Mouse (Mus musculus): ENCODE results near the gene Atxn1.

Gene Atxn1

DNA sequence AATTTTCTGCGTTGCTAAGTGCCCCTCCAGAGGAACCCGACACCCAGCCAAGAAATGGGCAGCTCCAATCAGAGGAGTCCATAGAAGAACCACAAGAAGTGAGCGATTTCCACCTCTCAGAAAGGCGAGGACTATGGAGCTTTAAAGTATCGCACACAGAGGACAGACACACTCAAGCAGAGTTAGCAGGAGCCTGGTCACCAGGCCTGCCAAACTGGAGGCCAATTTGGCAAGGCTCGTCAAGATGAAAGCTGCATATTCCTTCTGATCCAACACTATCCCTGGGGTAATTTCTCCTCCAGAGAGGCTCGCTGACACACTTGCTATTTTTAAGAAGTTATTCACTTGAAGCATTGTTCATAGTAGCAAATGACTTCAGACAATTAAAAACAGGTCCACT, 202.5 kb downstream of the Atxn1 start:
- DNase-seq: no peak

DNA sequence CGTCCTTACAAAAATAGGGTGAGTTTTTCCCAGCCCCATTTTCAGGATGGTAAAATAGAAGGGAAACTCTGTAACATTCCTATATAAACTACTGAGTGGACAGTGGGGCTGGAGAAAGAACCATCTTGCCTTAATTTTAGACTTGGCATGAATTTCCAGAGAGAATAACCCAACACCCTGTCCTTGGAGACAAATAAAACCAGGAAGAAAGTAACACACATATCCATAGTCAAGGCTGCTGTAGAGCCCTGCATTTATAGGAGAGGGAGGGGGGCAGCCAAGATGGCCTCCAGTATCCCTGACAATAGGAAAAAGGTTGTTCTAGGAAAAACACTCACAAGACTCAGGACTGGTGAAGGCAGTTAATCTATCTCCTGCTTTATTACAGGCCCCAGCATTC, 210.3 kb downstream of the Atxn1 start:
- DNase-seq: no peak

DNA sequence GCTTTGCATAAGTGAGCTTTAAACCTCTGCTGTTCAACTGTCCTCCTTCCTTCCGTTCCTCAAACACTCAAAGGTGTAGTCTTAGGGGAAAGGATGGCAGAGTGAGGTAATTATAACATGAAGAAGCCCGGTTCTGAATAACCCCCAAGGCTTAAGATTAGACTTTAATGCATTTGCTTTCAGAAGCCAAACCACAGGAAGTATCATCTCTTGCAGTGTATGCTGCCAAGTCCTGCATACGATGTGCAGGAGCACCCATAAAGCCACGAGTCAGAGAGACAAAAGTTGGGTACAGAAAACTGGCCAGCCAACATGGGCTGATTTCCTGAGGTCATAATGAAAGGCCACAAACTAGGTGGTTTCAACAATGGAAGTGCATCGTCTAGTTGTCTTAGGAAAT, 212.3 kb downstream of the Atxn1 start:
- no peak for DNase-seq

DNA sequence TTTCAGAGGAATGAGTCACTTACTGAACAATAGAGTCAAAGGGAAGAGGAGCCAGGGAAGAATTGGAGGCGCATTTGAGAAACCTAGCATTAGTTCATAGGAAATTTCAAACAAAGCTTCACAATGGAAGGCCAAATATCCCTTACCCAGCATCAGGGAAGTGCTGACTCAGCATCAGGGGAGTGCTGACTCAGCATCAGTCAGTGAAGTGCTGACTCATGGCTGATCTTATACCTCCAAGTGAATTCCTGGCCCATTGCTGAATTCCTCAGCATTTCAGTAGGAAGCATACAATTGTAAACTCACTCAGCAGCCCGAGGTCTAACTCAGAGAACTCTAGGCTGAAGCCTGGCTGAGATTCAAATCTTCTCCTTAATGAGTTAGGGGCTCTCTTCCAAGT, 213.6 kb downstream of the Atxn1 start:
- DNase-seq: no peak

DNA sequence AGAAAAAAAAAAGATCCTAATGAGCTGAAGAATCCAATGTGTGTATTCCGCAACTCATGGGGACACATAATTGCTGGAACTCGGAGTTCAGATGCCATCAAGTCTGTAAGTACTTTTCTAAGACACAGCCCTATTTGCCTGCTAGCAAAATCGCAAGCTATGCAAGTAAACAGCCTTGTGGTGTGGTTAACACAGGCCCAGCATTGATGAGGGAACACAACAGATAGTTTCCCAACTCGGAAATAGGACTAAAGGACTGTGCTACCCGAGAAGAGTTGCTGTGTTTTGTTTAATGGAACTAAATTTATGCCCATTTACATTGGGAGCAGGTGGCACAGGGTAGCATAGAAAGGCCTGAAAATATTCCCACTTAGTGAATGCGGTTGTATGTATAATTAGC, 214.2 kb downstream of the Atxn1 start:
- no peak for DNase-seq

DNA sequence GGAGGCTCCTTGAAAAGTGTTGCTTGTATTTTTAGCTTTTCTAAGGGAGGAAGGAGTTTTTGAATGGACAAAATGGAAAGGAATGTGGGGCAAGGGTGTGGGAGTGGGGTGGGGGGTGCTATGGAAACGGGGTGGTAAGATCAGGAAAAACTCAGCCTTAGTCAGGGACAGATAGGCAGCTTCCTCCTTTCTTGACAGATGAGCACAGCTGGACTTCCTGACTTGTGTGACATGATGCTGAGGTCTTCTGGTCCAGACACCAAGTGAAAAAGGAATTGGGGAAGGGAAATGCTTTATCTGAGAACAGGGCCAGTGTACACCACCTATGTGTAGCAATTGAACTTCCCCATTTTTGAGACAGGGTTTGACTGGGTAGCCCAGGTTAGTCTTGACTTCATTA, 214.9 kb downstream of the Atxn1 start:
- DNase-seq: peak; percentile 54

DNA sequence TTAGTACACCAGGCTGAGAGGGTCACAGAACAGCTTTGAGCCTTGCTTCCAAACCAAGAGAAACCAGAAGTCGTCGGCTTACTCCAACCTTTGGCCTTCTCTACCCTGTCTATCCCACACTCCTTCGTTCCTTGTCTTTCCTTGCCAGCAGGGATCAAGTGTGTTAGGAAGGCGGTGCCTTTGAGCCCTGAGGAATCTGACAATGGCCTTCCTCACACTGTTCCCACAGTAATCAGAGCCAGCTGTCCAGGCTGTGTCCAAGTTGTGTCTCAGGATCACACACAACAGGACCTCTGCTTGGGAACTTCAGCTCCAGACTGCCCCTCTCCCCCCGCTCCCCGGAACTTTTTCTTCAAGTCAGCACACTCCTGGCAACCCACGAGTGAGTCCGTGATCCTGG, 215.6 kb downstream of the Atxn1 start:
- peak; percentile 49 for DNase-seq

DNA sequence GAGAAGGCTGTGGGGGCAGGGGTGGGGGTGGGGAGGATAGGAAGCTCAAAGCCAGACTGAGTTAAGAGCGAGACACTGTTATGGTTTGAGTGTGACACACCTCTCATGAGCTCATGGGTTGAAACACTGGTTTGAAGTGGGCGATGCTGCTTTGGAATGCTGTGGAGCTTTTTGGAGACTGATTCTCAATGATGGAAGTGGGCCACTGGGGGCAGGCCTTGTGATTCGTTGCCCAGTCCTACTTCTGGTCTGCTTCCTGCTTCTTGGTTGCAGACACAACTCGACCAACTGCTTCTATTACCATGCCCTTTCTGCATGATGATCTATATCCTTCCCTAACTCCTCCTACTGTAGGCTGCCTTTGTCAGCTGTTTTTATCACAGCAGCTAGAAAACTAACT, 216.1 kb downstream of the Atxn1 start:
- DNase-seq: no peak

DNA sequence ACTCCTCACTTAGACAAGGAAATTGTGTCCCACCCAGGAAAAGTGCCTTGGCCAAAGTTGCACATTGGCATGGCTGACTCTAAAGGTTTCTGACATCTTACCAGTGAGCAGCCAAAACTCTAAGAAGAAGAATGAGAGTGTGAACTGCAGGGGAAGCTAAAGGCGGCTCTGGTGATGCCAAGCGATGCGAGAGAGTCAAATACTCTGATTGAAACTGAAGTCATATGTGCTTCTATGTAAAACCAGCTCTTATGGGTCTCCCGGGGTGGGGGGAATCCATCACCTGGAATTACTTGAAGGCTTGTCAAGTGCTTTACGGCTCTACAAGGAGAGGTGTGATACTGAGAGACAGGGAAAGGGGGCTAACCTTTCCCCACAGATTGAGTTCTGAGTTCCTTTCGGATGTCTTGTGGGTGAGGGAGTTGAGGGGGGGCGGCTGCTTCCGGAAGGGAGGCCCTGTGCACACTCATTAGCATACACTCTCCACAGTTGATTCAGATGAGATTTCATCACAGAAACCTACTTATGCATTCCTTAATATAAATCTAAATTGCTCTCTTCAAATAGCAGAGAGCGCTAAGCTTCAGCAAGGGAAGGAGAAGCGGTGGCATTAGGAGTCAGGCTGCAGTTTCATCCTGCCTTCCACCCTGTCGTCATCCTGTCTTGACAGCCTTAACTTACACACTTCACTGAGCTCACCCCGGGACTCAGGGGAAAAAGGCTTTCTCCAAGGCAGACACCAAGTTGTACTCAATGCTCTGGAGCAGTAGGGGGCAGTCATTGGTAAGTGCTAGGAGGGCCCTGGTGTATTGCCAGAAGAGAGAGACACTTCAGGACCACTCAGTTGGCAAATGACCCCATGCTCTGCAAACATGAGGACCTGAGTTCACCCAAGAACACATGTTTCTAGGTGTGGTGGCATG, 218.7 kb downstream of the Atxn1 start:
- peak; percentile 18 for DNase-seq

DNA sequence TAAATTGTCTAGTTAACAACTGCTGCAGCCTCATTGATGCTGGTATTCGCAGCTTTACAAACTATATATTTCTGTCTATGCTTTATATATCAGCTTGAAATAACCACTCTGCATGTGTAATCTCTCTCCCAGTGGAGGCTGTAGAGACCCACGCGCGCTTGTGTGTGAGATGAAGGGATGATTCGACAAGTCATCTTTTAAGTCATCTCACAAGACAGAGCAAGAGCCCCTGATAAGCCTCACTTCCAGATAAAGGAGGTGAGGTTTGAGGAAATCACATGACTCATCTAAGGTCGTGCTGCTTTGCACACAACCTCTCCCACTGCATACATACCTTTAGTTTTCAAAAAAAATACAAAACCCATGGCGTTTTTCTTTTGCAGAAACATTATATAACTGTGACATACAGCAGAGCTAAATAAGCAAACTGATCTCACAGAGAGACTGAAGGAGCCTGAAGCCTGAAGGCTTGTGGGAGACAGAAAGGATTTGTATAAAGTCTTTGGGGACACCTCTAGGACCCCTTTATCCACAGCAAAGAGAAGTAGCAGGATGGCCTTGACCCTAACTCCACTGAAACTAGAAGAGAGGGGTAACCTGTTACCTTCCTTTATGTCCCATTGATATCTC, 219.9 kb downstream of the Atxn1 start:
- no peak for DNase-seq

DNA sequence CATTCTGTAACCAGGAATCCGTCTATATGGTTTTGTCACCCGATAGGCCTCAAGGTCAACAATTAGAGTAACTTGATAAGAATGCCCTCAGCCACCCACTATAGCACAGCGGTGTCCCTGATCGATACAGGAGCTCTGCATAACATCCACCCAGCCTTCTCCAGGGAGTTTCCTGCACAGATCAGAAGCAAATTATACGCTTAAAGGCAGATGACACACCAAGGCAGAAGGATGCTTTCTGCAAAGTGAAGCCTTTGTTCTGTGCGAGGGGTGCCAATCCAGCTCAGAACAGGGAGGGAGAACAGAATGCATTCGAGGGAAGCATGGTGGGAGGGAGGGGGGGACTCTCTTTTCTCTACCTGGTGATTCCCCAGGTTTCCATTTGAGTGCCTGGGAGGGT, 221.0 kb downstream of the Atxn1 start:
- DNase-seq: no peak

DNA sequence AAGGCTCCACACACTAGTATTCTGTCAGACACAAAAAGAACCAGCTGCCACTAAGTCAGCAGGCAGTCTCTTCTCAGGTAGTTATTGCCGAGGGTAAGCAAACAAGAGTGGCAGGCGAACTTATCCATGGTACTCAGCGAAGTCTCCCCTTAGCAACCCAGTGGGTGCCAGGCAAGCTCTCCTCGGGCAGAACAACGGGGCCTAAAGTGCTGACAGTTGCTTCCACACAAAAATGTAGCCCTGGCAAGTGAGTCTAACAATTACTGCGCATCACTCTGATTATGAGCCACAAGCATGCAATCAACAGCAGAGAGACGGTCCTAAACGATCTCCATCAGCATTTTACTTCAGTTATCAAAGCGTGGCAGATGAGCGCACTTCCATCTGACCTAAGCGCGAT, 224.4 kb downstream of the Atxn1 start:
- DNase-seq: no peak

DNA sequence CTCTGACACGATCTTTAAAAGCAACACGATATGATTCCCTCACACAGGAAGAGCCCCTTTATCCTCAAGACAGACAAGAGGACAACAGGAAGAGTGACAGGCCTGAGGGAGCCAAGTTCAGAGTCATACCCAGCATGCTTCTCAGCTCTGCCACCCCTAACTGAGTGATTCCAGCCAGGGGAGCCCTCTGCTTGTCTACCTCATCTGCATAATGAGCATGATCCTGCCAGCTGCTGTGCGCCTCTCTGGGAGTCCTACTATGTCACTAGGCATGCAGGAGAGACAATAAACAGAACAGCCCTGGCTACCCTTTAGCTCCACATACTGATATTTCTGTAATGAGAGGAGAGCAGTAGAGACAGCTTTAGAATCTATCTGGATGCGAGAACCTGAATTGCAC, 228.6 kb downstream of the Atxn1 start:
- no peak for DNase-seq

DNA sequence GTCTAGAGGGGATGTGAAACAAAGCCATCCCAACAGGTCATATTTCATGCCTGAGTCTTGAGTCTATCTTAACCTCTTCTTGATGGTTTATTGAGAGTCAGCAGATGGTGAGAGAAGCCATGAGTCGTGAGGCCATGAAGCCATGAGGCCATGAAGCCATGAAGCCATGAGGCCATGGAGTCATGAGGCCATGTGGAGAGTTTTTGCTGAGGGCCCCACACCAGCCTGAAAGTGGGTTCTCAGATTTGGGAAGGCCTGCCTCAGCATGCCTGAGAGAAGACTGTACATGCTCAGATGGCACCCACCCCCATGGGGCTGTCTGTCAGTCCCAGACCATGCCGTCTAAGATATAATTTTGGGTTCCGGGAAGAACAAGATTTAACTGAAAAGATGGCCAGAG, 229.0 kb downstream of the Atxn1 start:
- DNase-seq: no peak

DNA sequence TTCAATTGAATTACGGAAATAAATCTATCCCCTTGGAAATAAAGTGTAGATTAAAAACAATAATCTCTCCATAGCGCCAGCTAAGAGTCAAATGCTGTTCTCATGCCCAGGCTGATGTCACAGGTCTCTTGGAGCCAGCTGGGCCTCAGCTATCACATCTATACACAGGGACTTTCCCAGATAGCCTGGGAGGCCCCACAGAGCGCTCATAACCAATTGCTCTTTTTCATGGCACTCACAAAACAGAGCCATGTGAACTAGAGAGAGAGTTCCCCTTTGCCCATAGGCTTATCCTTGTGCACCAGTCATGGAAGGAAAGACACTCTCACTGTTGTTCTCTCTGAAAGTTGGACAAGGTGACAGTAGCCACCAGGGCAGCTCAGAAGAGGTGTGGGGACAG, 230.3 kb downstream of the Atxn1 start:
- DNase-seq: no peak

DNA sequence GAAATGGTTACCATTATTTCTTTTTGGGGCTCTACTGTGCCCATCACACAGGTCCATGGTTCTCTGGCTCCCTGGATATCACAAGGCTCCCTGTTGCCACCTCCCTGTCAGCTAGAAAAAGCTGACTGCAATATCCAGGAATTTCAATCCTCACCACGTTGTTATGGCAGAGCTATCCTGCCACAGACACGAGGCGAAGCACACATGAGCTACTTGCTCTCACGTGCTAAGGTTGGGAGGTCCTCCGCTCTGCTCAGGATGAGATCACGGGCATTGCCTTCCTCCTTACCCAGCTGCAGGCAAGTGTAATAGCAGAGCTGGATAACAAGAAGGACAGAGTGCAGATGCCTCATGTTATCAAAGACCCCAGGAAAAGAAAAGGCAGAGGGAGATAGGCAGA, 232.2 kb downstream of the Atxn1 start:
- no peak for DNase-seq

DNA sequence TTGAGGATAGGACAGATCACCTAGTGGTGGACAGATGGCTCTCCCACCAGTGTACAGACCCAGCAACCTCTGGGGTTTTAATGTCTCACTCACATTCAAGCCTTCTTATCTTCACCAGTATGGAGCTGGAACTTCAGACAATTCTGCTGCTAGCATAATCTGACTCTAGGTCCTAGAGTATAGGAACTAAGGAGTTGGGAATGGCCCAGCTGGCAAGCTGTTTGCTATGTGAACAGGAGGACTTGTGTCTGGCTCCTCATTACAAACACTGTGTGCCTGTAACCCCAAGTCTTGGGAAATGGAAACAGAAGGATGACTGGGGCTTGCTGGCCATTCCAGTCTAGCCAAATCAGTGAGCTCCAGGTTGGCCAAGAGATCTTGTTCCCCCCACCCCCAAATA, 237.9 kb downstream of the Atxn1 start:
- no peak for DNase-seq

DNA sequence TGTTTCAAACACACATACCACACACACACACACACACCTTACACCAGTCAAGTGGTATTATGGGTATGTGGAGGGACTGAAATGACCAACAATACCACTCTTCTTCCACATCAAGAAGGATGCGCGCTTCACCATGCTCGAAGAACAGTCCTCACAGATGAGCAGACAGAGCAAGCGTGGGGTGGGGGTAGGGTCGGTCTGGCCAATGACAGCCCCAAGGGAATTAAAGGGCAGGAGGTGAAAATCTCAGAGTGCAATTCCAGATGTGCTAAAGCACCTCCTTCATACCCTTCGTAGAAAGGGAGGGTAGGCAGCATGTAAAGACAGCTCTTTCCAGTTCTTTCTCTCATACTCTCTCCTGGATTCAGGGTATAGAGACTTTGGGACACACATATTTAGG, 238.6 kb downstream of the Atxn1 start:
- no peak for DNase-seq

DNA sequence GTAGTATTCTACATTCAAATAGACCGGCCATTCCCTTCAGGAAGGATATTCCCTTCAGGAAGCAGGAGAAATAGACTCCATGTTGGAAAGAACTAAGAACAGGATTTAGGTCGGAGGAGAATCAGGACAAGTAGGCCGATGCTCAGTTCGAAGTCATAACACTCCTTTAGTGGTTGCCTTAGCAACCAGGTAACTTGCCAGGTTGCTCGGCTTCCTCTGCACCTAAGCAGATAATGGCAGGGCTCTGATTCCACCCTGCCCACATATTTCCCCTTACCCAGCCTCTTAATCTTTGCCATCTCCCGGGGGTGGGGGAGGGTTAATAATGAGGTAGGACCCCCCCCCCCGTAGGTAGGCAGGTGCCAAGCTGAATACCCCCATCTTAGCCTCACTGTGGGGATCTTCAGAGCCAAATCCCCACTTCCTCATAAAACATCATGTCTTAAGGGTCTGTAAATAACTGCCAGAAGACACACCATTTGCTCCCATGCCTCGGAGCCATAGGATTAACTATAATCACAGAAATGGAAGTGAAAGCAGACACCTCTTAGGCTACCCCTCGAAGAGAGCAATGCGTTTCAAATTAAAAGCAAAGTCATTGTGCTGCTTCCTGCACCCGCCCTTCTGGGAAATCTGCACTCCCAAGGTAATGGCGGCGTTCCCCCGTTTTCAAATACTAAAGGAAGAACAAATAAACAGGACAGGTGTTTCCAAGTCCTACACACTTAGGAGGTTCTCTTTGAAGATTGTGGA, 240.1 kb downstream of the Atxn1 start:
- DNase-seq: no peak

DNA sequence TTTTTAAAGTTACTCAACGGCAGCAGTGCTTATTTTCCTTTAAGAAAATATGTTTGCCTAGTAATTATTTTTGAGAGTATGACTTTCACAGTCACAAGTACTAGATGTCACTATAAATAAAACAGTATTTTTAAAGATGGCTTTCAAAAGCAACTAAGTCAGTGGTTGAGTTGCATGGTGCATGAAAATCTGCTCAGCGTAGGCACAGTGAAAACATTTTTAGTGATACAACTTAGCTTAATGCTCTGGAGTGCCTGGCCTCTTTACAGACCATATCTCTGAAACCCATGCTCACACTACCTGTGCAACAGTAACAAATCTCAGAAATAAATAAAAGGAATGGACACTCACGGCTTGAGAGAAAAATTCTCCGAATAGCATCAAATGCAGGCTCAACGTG, 241.9 kb downstream of the Atxn1 start:
- DNase-seq: no peak

DNA sequence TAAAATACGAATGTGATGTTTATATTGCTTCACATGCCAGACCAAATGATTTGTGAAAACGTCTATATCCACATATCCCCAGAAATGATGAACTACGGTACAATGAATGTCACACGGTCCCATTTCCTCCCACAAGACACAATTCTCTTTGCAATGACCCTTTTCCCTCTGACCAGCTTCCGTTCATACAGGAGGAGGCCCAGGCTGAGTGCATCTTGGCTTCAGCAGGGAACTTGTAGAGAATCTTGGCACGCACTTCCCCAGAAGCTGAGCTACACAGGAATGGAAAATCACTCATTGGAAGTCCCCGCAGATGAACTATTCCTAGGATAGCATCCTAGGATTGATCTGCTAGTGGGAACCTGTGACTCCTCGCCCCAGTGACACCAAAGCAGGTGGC, 243.2 kb downstream of the Atxn1 start:
- DNase-seq: peak; percentile 75

DNA sequence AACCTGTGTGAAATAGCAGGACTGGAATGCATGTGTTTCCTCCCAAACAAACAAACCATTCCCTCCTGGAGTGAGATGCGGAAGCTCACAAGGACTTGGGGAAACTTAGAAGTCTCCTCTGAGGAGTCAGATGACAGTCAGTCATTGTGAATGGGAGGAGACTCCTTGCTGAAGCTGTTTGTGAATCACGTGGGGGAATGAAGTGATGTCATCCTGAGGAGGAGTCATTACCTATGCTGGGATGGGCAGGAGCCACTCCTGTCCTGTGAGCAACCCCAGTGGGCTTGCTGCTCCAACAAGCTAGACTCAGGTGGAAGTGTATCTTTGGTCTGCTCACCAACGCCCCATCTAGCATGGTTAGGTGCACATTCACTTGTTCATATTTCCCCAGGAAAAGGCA, 246.0 kb downstream of the Atxn1 start:
- peak; percentile 9 for DNase-seq

DNA sequence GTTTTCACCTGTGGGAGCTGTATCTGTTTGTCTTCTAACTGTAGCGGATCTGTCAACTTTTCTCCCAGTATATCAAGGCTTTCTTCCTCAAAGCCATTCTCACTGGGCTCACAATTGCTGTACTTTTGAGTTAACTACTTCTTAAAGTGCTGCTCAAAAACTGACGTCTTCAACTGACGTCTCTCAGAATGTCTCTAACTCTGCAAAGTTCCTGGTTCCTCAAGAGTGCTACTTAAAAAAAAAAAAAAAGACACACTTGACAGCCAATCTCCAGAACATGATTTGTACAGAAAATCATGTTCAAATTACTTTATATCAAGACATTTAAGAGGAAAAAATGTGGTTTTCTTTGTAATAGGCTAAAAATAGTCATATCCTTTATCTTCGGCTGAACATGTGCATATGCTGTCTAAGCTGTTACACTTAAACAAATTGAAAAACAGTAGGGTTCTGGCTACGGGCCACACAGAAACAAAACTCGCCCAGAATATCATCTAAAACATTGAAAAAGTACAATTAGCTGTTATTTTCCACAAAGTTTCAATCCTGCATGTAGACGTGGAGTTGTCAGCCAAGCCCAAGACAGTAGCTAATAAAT, 249.1 kb downstream of the Atxn1 start:
- DNase-seq: no peak

DNA sequence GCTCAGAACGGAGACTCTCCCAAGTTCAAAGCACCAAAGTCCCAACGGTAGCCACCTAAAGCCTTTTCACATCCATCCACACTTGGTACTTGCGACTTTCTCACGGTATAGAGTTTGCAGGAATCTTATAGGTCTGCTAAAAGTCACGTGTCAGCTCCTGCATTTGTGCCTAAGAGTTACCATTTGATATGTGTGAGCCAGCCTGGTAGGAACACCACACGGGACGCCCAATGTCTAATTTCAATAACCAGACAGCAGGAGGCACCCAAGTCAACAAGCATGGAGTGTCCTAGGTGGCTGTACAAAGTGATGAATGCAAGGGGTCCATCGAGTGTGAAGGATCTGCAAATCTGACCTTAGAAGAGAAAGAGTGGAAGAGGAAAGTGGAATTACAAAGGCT, 254.8 kb downstream of the Atxn1 start:
- no peak for DNase-seq
